Mouse (Mus musculus) CH12.LX (cell line): ENCODE data around the gene C3. TPM values are rescaled to one million over a fixed set of nuclear protein-coding genes. Genes with fewer than 3 reads are reported as not detected.

Source experiments
- polyA plus RNA-seq: library from polyadenylated mRNA; unstranded; fragments of >175 nt; gene quantifications from 2 replicates; pipeline ENCODE4 v1.2.1, GENCODE M21; 2012; ENCODE audit warnings: low read depth; ENCODE audit not compliant: insufficient read length
- total RNA-seq, 2 experiments: library from RNA; depleted of rRNA; stranded (reverse); fragments of 300-350 nt in 1 of 2; fragments of >200 nt in 1 of 2; gene quantifications; 2 replicates each; pipeline ENCODE4 v1.2.3; 2012 to 2014

C3 gene
- total and polyA plus RNA-seq, 3 experiments: 1.2 to 5.4 (median 3.9) TPM

Other genes starting within 250 kb of the C3 start
- gene Acer1, start 246.0 kb downstream of the C3 start, total RNA-seq (2012; rRNA removed): not detected in 2 replicates
- gene Acer1, start 246.0 kb downstream of the C3 start, total RNA-seq (2014; rRNA removed): not detected in 2 replicates
- gene Acer1, start 246.0 kb downstream of the C3 start, polyA plus RNA-seq: not detected in 2 replicates
- 166 and 169 TPM in 2 replicates for gene Clpp, start 237.8 kb downstream of the C3 start, total RNA-seq (2012; rRNA removed)
- 114 and 120 TPM in 2 replicates for gene Clpp, start 237.8 kb downstream of the C3 start, total RNA-seq (2014; rRNA removed)
- gene Clpp, start 237.8 kb downstream of the C3 start, polyA plus RNA-seq: 115 and 117 TPM in 2 replicates
- 40.0 and 51.8 TPM in 2 replicates for gene Alkbh7, start 230.8 kb downstream of the C3 start, total RNA-seq (2012; rRNA removed)
- gene Alkbh7, start 230.8 kb downstream of the C3 start, total RNA-seq (2014; rRNA removed): 32.6 and 35.4 TPM in 2 replicates
- 21.2 and 21.8 TPM in 2 replicates for gene Alkbh7, start 230.8 kb downstream of the C3 start, polyA plus RNA-seq
- gene Pspn, start 228.1 kb downstream of the C3 start, total RNA-seq (2012; rRNA removed): 0.34 TPM in 1 of 2 replicates, not detected in the other
- gene Pspn, start 228.1 kb downstream of the C3 start, total RNA-seq (2014; rRNA removed): not detected in 2 replicates
- gene Pspn, start 228.1 kb downstream of the C3 start, polyA plus RNA-seq: 0.69 TPM in 1 of 2 replicates, not detected in the other
- gene Gtf2f1, start 216.8 kb downstream of the C3 start, total RNA-seq (2012; rRNA removed): 80.4 and 97.6 TPM in 2 replicates
- gene Gtf2f1, start 216.8 kb downstream of the C3 start, total RNA-seq (2014; rRNA removed): 50.5 and 54.2 TPM in 2 replicates
- gene Gtf2f1, start 216.8 kb downstream of the C3 start, polyA plus RNA-seq: 109 and 148 TPM in 2 replicates
- 0.13 TPM in 1 of 2 replicates, not detected in the other for gene Gm17949, start 216.7 kb downstream of the C3 start, total RNA-seq (2012; rRNA removed)
- gene Gm17949, start 216.7 kb downstream of the C3 start, total RNA-seq (2014; rRNA removed): not detected in 2 replicates
- not detected in 2 replicates for gene Gm17949, start 216.7 kb downstream of the C3 start, polyA plus RNA-seq
- gene Khsrp, start 196.6 kb downstream of the C3 start, total RNA-seq (2012; rRNA removed): 98.7 and 102 TPM in 2 replicates
- gene Khsrp, start 196.6 kb downstream of the C3 start, total RNA-seq (2014; rRNA removed): 23.5 and 25.1 TPM in 2 replicates
- 97.5 and 106 TPM in 2 replicates for gene Khsrp, start 196.6 kb downstream of the C3 start, polyA plus RNA-seq
- not detected in 2 replicates for gene Slc25a41, start 186.5 kb downstream of the C3 start, total RNA-seq (2012; rRNA removed)
- gene Slc25a41, start 186.5 kb downstream of the C3 start, total RNA-seq (2014; rRNA removed): not detected in 2 replicates
- not detected in 2 replicates for gene Slc25a41, start 186.5 kb downstream of the C3 start, polyA plus RNA-seq
- 0.13 and 0.25 TPM in 2 replicates for gene Crb3, start 169.0 kb downstream of the C3 start, total RNA-seq (2012; rRNA removed)
- gene Crb3, start 169.0 kb downstream of the C3 start, total RNA-seq (2014; rRNA removed): not detected in 2 replicates
- gene Crb3, start 169.0 kb downstream of the C3 start, polyA plus RNA-seq: not detected in 2 replicates
- gene Slc25a23, start 168.3 kb downstream of the C3 start, total RNA-seq (2012; rRNA removed): 5.1 and 6.9 TPM in 2 replicates
- gene Slc25a23, start 168.3 kb downstream of the C3 start, total RNA-seq (2014; rRNA removed): 1.4 and 2.2 TPM in 2 replicates
- gene Slc25a23, start 168.3 kb downstream of the C3 start, polyA plus RNA-seq: 12.1 and 13.8 TPM in 2 replicates
- gene Dennd1c, start 149.6 kb downstream of the C3 start, total RNA-seq (2012; rRNA removed): 7.2 and 9.7 TPM in 2 replicates
- gene Dennd1c, start 149.6 kb downstream of the C3 start, total RNA-seq (2014; rRNA removed): 6.8 and 7.1 TPM in 2 replicates
- gene Dennd1c, start 149.6 kb downstream of the C3 start, polyA plus RNA-seq: 33.9 and 36.9 TPM in 2 replicates
- gene Tubb4a, start 140.4 kb downstream of the C3 start, total RNA-seq (2012; rRNA removed): 0.42 and 0.89 TPM in 2 replicates
- gene Tubb4a, start 140.4 kb downstream of the C3 start, total RNA-seq (2014; rRNA removed): 0.09 TPM in 1 of 2 replicates, not detected in the other
- gene Tubb4a, start 140.4 kb downstream of the C3 start, polyA plus RNA-seq: 2.0 and 2.1 TPM in 2 replicates
- 252 and 321 TPM in 2 replicates for gene Tnfsf9, start 122.8 kb downstream of the C3 start, total RNA-seq (2012; rRNA removed)
- gene Tnfsf9, start 122.8 kb downstream of the C3 start, total RNA-seq (2014; rRNA removed): 106 and 123 TPM in 2 replicates
- 129 and 137 TPM in 2 replicates for gene Tnfsf9, start 122.8 kb downstream of the C3 start, polyA plus RNA-seq
- 483 and 965 TPM in 2 replicates for gene Cd70, start 78.4 kb downstream of the C3 start, total RNA-seq (2012; rRNA removed)
- 261 and 321 TPM in 2 replicates for gene Cd70, start 78.4 kb downstream of the C3 start, total RNA-seq (2014; rRNA removed)
- 121 and 137 TPM in 2 replicates for gene Cd70, start 78.4 kb downstream of the C3 start, polyA plus RNA-seq
- 14.6 and 18.1 TPM in 2 replicates for gene Tnfsf14, start 34.0 kb downstream of the C3 start, total RNA-seq (2012; rRNA removed)
- gene Tnfsf14, start 34.0 kb downstream of the C3 start, total RNA-seq (2014; rRNA removed): 13.6 and 15.4 TPM in 2 replicates
- 10.6 and 12.7 TPM in 2 replicates for gene Tnfsf14, start 34.0 kb downstream of the C3 start, polyA plus RNA-seq
- gene Gpr108, start 20.3 kb upstream of the C3 start, total RNA-seq (2012; rRNA removed): 23.6 and 32.0 TPM in 2 replicates
- gene Gpr108, start 20.3 kb upstream of the C3 start, total RNA-seq (2014; rRNA removed): 17.4 and 20.2 TPM in 2 replicates
- 25.0 and 26.0 TPM in 2 replicates for gene Gpr108, start 20.3 kb upstream of the C3 start, polyA plus RNA-seq
- 22.9 and 25.2 TPM in 2 replicates for gene Trip10, start 21.3 kb upstream of the C3 start, total RNA-seq (2012; rRNA removed)
- gene Trip10, start 21.3 kb upstream of the C3 start, total RNA-seq (2014; rRNA removed): 21.5 and 22.1 TPM in 2 replicates
- 40.0 and 44.6 TPM in 2 replicates for gene Trip10, start 21.3 kb upstream of the C3 start, polyA plus RNA-seq
- 84.3 and 108 TPM in 2 replicates for gene Vav1, start 51.0 kb upstream of the C3 start, total RNA-seq (2012; rRNA removed)
- 60.3 and 66.7 TPM in 2 replicates for gene Vav1, start 51.0 kb upstream of the C3 start, total RNA-seq (2014; rRNA removed)
- 90.9 and 99.8 TPM in 2 replicates for gene Vav1, start 51.0 kb upstream of the C3 start, polyA plus RNA-seq
- gene Adgre1, start 130.6 kb upstream of the C3 start, total RNA-seq (2012; rRNA removed): 21.7 and 33.6 TPM in 2 replicates
- gene Adgre1, start 130.6 kb upstream of the C3 start, total RNA-seq (2014; rRNA removed): 9.4 and 10.3 TPM in 2 replicates
- 1.8 and 2.8 TPM in 2 replicates for gene Adgre1, start 130.6 kb upstream of the C3 start, polyA plus RNA-seq